Mouse (Mus musculus) lung, adult 18-20 months (tissue): ENCODE measurements around the gene Sept11.

ENCODE experiments used
- DNase-seq, 2 experiments: peaks; one replicate each; pipeline ENCODE4 v3.0.0; 2022; ENCODE audit warnings: mixed read lengths in 2 of 2

Gene Sept11

GRCm38 (mm10) chr5:93183311-93183710, 90.1 kb downstream of the Sept11 start:
- no peak for DNase-seq

GRCm38 (mm10) chr5:93184548-93184947, 91.3 kb downstream of the Sept11 start:
- DNase-seq = no peak

GRCm38 (mm10) chr5:93189607-93190006, 96.4 kb downstream of the Sept11 start:
- no peak for DNase-seq

- DNase-seq = no peak
Measured at GRCm38 (mm10) chr5:93190428-93190827, 97.2 kb downstream of the Sept11 start.

- DNase-seq = no peak
Measured at GRCm38 (mm10) chr5:93198232-93198631, 105.0 kb downstream of the Sept11 start.

GRCm38 (mm10) chr5:93201181-93201580, 107.9 kb downstream of the Sept11 start:
- no peak for DNase-seq

GRCm38 (mm10) chr5:93205371-93206108, 112.3 kb downstream of the Sept11 start:
- peak; percentile 62 to 69 for DNase-seq

- peak; percentile 94 for DNase-seq
Measured at GRCm38 (mm10) chr5:93206109-93207005, 113.1 kb downstream of the Sept11 start, which contains the start of the genes Ccni and 2010109A12Rik. Ccni (minus strand) TSS chr5:93206495. 2010109A12Rik (plus strand) TSS chr5:93206518.

GRCm38 (mm10) chr5:93207006-93207348, 113.7 kb downstream of the Sept11 start:
- DNase-seq = peak; percentile 39 to 56

GRCm38 (mm10) chr5:93207555-93207954, 114.3 kb downstream of the Sept11 start:
- no peak for DNase-seq

GRCm38 (mm10) chr5:93218375-93218774, 125.1 kb downstream of the Sept11 start:
- DNase-seq = no peak

GRCm38 (mm10) chr5:93221661-93222060, 128.4 kb downstream of the Sept11 start:
- DNase-seq = peak; percentile 15 to 40

GRCm38 (mm10) chr5:93224549-93224948, 131.3 kb downstream of the Sept11 start:
- DNase-seq = no peak
